Mouse (Mus musculus) frontal cortex, postnatal 25 days (tissue): ENCODE results near the gene Fam129b.
A peak's percentile ranks its signal among the peaks of the same experiment; 100 is the strongest.
"Not testable (repeated sequence)": the region's sequence is repeated elsewhere in the genome, so short reads cannot be mapped to it uniquely, and the experiment has no call there.

Experiments
- DNase-seq, 2 experiments: peaks; one replicate each; pipeline ENCODE4 v3.0.0; 2022; ENCODE audit warnings: low spot score in 2 of 2

Gene Fam129b

GRCm38 (mm10) chr2:32875675-32876489, at the start of gene Fam129b:
Gene Fam129b, plus strand, starts transcription at chr2:32876114.
- peak; percentile 46 to 58 for DNase-seq

GRCm38 (mm10) chr2:32828979-32829676, 46.8 kb upstream of the Fam129b start:
- DNase-seq: no peak

- DNase-seq: no peak
Observed at GRCm38 (mm10) chr2:32834496-32834895, 41.4 kb upstream of the Fam129b start.

GRCm38 (mm10) chr2:32835588-32835987, 40.3 kb upstream of the Fam129b start:
- no peak for DNase-seq

GRCm38 (mm10) chr2:32838147-32838884, 37.6 kb upstream of the Fam129b start:
- DNase-seq: no peak

- DNase-seq: no peak
Observed at GRCm38 (mm10) chr2:32839261-32839660, 36.7 kb upstream of the Fam129b start.

- DNase-seq: no peak
Observed at GRCm38 (mm10) chr2:32841099-32841498, 34.8 kb upstream of the Fam129b start.

- no peak for DNase-seq
Observed at GRCm38 (mm10) chr2:32842558-32842957, 33.4 kb upstream of the Fam129b start.

- no peak for DNase-seq
Observed at GRCm38 (mm10) chr2:32845572-32846100, 30.3 kb upstream of the Fam129b start.

GRCm38 (mm10) chr2:32846101-32846804, 29.7 kb upstream of the Fam129b start:
- DNase-seq: peak; percentile 49 to 55

- peak; percentile 63 to 78 for DNase-seq
Observed at GRCm38 (mm10) chr2:32846805-32847467, 29.0 kb upstream of the Fam129b start, which contains the start of gene Stxbp1. Gene Stxbp1, minus strand, starts transcription at chr2:32847245.

- no peak for DNase-seq
Observed at GRCm38 (mm10) chr2:32847468-32847821, 28.5 kb upstream of the Fam129b start.

GRCm38 (mm10) chr2:32852156-32852555, 23.8 kb upstream of the Fam129b start:
- peak; percentile 57 to 66 for DNase-seq

GRCm38 (mm10) chr2:32853716-32854115, 22.2 kb upstream of the Fam129b start:
- DNase-seq: not testable (repeated sequence)

GRCm38 (mm10) chr2:32854206-32854605, 21.7 kb upstream of the Fam129b start:
- peak; percentile 87 to 92 for DNase-seq

GRCm38 (mm10) chr2:32855046-32855785, 20.7 kb upstream of the Fam129b start:
- DNase-seq: no peak

- DNase-seq: no peak
Observed at GRCm38 (mm10) chr2:32855790-32856465, 20.0 kb upstream of the Fam129b start.

- peak in 1 of 2 experiments; percentile 75 for DNase-seq
Observed at GRCm38 (mm10) chr2:32857584-32857983, 18.3 kb upstream of the Fam129b start.

GRCm38 (mm10) chr2:32859010-32859621, 16.8 kb upstream of the Fam129b start:
- no peak for DNase-seq
